Mouse (Mus musculus): Measurements from ENCODE around the gene Ssr2. TPM values are rescaled to one million over a fixed set of nuclear protein-coding genes. Genes with fewer than 3 reads are reported as not detected.
"Not testable (repeated sequence)": the region's sequence is repeated elsewhere in the genome, so short reads cannot be mapped to it uniquely, and the experiment has no call there.

Gene Ssr2
- total RNA-seq, 2 experiments from 2014 or later: 70.7 to 73.8 TPM

- DNase-seq: peak; percentile 49 to 55
- intact Hi-C loops (cut with DNase I): loop anchor here (2.0 kb wide), 1 partner anchor 147 kb away; no protein-coding TSS in a partner anchor
Observed at GRCm38 (mm10) chr3:88591950-88592731, 16.5 kb downstream of the Ssr2 start.

DNA sequence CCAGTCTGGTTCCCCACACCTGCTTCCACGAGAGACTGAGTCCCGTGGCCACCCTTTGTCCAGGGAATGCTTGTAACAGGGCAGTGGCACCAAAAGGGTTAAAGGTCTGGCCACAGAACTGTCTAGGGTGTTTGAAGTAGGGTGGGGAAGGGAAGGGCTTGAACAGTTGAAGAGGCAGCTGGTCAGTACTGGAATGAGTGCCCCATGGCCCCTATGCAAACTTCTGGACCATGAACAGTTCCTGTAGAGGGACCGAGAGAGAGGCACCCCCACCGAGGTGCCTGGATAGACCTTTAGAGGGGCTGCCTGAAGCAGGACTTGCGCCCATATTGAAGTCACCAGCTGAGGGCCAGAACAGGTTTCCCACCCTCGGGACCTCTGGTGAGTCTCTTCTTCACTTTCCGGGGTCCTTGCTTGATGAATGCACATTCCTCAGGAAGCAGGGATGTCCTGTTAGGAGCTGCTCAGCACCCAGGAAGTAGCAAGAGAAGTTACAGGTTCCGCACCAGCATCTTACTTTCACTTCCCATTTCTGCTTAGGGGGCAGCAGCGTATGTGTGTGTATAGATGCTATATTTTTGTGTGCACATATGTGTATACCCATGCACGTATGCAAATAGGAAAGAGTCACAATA, 17.4 kb downstream of the Ssr2 start:
- intact Hi-C loops (cut with DNase I): loop anchor here (2.0 kb wide), 1 partner anchor 146 kb away; no protein-coding TSS in a partner anchor
- DNase-seq: no peak

- no peak for DNase-seq
- intact Hi-C loops (cut with DNase I): loop anchor here (2.0 kb wide), 1 partner anchor 145 kb away; no protein-coding TSS in a partner anchor
Observed at GRCm38 (mm10) chr3:88593893-88594580, 18.4 kb downstream of the Ssr2 start.

DNA sequence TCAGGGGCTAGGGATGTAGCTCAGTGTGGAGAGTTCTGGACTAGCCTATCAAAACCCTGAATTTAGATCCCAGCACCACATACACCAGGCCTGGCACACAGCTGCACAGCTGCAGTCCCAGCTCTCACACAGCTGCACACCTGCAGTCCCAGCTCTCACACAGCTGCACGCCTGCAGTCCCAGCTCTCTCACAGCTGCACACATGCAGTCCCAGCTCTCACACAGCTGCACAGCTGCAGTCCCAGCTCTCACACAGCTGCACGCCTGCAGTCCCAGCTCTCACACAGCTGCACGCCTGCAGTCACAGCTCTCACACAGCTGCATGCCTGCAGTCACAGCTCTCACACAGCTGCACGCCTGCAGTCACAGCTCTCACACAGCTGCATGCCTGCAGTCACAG, 20.9 kb downstream of the Ssr2 start:
- intact Hi-C loops (cut with DNase I); DNase-seq: not testable (repeated sequence)

- intact Hi-C loops (cut with DNase I): no loop called here
- DNase-seq: no peak
Observed at GRCm38 (mm10) chr3:88602466-88602865, 26.8 kb downstream of the Ssr2 start.

GRCm38 (mm10) chr3:88603714-88604161, 28.1 kb downstream of the Ssr2 start:
- DNase-seq: peak; percentile 72 to 79
- intact Hi-C loops (cut with DNase I): no loop called here

DNA sequence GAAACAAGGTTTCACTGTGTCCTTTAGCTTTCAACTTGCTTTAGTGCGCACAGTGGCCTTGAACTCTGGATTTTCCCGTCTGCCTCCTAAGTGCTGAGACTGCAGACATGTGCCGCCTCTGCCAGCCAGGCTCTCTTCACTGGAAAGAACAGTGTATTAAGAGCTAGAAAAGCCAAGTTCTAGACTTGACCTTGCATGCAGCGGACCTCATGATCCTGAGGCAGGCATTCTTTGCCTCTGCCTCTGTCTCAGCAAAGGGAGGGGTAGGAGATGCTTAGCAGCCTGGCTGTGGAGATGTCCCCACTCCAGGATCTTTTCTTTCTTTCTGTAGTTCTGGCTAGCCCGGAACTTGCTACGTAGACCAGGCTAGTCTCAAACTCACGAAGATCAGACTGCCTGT, 29.2 kb downstream of the Ssr2 start:
- intact Hi-C loops (cut with DNase I): loop anchor here (5.0 kb wide), 1 partner anchor 132 kb away; no protein-coding TSS in a partner anchor
- DNase-seq: no peak

GRCm38 (mm10) chr3:88605666-88606065, 30.0 kb downstream of the Ssr2 start, which contains the start of gene Arhgef2:
Gene Arhgef2 (plus strand): TSS chr3:88605966.
- not testable (repeated sequence) for DNase-seq
- intact Hi-C loops (cut with DNase I): loop anchor here (2.0 to 5.0 kb wide), 4 partner anchors 15 to 132 kb away; no protein-coding TSS in a partner anchor

DNA sequence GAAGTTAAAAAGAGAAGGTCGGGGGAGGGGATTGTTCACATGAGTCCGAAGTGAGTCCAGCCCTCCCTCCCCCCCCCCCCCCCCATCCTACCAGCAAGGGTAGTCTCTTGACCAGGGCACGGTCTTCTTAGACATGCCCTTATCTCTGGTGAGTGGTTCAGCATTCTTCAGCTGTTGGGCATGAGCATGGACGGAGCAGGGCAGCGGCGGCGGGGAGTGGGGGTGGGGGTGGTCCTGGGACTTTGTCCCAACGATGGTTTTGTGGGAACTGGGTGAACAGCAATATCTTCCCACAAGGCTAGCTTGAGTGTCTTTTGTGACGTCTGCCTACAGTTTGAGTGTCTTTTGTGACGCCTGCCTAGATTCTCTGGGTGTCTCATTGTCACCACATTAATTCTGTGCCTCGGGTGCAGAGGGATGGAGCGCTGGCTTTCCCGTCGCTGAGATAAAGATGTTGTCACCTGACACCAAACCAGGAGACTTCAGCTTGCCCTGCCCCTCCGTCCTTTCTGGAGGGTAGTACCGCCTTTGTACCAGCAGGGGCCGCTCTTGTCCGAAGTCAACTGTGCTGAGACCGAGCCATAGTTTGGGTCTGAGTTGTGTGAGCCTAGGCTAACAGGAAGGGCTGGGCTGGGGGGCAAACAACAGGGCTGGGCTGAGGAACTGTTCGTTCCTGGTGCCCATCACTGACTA, 31.5 kb downstream of the Ssr2 start:
- DNase-seq: peak; percentile 92 to 93
- intact Hi-C loops (cut with DNase I): loop anchor here (1.0 to 5.0 kb wide), 5 partner anchors 14 to 130 kb away; no protein-coding TSS in a partner anchor

GRCm38 (mm10) chr3:88607758-88608138, 32.1 kb downstream of the Ssr2 start:
- peak in 1 of 2 experiments; percentile 31 for DNase-seq
- intact Hi-C loops (cut with DNase I): loop anchor here (1.0 to 5.0 kb wide), 5 partner anchors 13 to 130 kb away; no protein-coding TSS in a partner anchor

DNA sequence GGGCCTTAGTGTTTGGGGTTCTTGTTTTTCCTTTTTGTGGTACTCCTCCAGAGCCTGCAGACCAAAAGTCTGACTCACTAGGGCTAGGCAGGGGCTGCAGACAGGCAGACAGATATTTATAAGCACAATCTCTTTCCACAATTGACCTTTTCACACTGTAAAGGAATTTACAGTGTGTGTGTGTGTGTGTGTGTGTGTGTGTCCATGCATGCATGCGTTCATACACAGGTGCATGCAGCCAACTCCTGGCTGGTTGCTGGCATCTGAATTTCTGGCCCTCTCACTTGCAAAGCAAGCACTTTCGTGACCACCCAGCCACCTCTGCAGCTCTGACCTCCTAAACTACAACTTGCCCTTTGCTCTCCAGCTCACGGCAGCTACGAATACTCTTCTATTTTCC, 33.4 kb downstream of the Ssr2 start:
- no peak for DNase-seq

DNA sequence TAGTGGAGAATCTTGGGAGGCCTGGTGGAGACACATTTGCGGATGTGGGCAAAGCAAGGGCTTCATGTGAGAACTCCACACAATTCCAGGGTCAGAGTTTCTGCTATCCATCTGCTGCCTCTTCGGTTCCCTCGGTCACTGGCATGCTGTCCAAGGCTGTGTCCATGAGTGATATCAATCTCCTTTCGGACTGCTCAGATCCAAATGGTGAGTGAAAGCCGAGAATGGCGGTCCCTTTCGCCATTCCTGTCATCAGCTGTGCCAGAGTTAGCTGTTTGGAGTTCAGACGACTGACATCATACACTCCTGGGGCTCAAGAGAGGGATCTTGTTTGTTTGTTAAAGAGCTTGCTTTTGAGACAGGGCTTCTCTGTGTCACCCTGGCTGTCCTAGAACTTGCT, 38.7 kb downstream of the Ssr2 start:
- intact Hi-C loops (cut with DNase I): no loop called here
- DNase-seq: peak in 1 of 2 experiments; percentile 15

More for the DNA sequence above, 33.4 kb downstream of the Ssr2 start:
- intact Hi-C loops (cut with DNase I): loop anchor here (5.0 kb wide), 1 partner anchor 128 kb away; no protein-coding TSS in a partner anchor

DNA sequence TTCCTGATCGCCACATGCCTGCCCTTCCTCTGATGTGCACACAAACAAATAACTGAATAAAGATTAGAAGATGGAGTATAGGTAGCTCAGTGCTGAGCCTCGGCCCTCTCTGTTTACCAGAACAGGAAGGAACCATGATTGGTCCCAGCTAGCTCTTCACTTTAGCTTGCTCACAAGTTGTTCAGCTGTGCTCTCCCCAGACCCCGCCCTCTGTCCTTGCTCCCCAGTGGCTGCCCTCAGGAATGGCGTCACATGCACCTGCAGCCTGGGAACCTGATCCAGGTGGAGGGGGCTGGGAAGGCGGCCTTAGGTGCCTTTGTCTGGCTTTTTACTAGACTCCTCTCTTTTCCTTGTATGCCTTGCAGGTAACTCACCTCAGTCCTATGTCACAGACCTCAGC, 39.4 kb downstream of the Ssr2 start:
- intact Hi-C loops (cut with DNase I): no loop called here
- DNase-seq: peak in 1 of 2 experiments; percentile 3

DNA sequence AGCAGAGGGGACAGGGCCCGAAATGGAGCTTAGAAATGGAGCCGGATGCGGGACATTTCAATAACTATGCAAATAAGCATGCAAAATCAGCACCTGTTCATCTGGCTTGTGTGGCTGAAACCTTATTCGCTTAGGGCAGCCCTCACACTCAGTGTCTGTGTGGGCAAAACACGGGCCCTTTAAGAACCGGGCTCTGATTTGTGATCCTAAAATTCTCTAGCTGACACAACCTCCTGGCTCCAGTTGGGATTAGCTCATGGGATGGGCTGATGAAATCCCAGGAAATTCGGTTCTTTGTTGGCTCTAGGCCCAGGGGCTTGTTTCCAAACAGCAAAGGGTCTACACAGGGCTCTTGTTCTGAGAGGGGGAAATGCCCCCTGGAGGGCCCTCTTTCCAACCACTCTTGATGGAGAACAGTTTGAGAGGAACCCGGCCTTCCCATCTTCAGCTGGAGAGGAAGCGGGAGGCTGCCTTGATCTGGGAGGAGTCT, 40.3 kb downstream of the Ssr2 start:
- peak; percentile 74 to 84 for DNase-seq
- intact Hi-C loops (cut with DNase I): no loop called here

GRCm38 (mm10) chr3:88616951-88617500, 41.4 kb downstream of the Ssr2 start:
- intact Hi-C loops (cut with DNase I): no loop called here
- peak in 1 of 2 experiments; percentile 31 for DNase-seq

GRCm38 (mm10) chr3:88618074-88618871, 42.6 kb downstream of the Ssr2 start:
- no peak for DNase-seq
- intact Hi-C loops (cut with DNase I): no loop called here

GRCm38 (mm10) chr3:88619113-88620097, 43.7 kb downstream of the Ssr2 start:
- DNase-seq: no peak
- intact Hi-C loops (cut with DNase I): loop anchor here (2.0 kb wide), 1 partner anchor 13 kb away; no protein-coding TSS in a partner anchor
